Mouse (Mus musculus) naive thymus-derived CD4-positive, alpha-beta T cell, adult 2 months (primary cell): ENCODE data around the gene Psmd9.
"Not testable (repeated sequence)": the region's sequence is repeated elsewhere in the genome, so short reads cannot be mapped to it uniquely, and the experiment has no call there.

Source experiments
- DNase-seq: peaks from one replicate; pipeline ENCODE4 v3.0.0-alpha.2; 2011; ENCODE audit warnings: low read depth

Gene Psmd9

GRCm38 (mm10) chr5:123193436-123193835, 24.2 kb downstream of the Psmd9 start:
- no peak for DNase-seq

GRCm38 (mm10) chr5:123194856-123195255, 25.6 kb downstream of the Psmd9 start:
- DNase-seq: no peak

- DNase-seq: no peak
These were observed 26.3 kb downstream of the Psmd9 start for GRCm38 (mm10) chr5:123195500-123196000.

- DNase-seq: no peak
These were observed 27.5 kb downstream of the Psmd9 start for GRCm38 (mm10) chr5:123196746-123197145.

GRCm38 (mm10) chr5:123198523-123198922, 29.3 kb downstream of the Psmd9 start:
- no peak for DNase-seq

- DNase-seq: not testable (repeated sequence)
These were observed 31.8 kb downstream of the Psmd9 start for GRCm38 (mm10) chr5:123200816-123201522.

GRCm38 (mm10) chr5:123201523-123201892, 32.3 kb downstream of the Psmd9 start:
- DNase-seq: no peak

- no peak for DNase-seq
These were observed 32.8 kb downstream of the Psmd9 start for GRCm38 (mm10) chr5:123201987-123202386.

GRCm38 (mm10) chr5:123202771-123203170, 33.6 kb downstream of the Psmd9 start:
- DNase-seq: not testable (repeated sequence)

- DNase-seq: not testable (repeated sequence)
These were observed 34.4 kb downstream of the Psmd9 start for GRCm38 (mm10) chr5:123203591-123203990.

- DNase-seq: not testable (repeated sequence)
These were observed 53.3 kb downstream of the Psmd9 start for GRCm38 (mm10) chr5:123222346-123223050.

- no peak for DNase-seq
These were observed 53.8 kb downstream of the Psmd9 start for GRCm38 (mm10) chr5:123223051-123223410.

- DNase-seq: not testable (repeated sequence)
These were observed 54.6 kb downstream of the Psmd9 start for GRCm38 (mm10) chr5:123223861-123224260.

- DNase-seq: no peak
These were observed 57.6 kb downstream of the Psmd9 start for GRCm38 (mm10) chr5:123226851-123227250.

- peak; percentile 93 for DNase-seq
These were observed 58.7 kb downstream of the Psmd9 start for GRCm38 (mm10) chr5:123227762-123228523.

- no peak for DNase-seq
These were observed 59.3 kb downstream of the Psmd9 start for GRCm38 (mm10) chr5:123228524-123228922.

GRCm38 (mm10) chr5:123229296-123229695, 60.1 kb downstream of the Psmd9 start:
- no peak for DNase-seq

GRCm38 (mm10) chr5:123232180-123232579, 63.0 kb downstream of the Psmd9 start:
- DNase-seq: no peak

GRCm38 (mm10) chr5:123235731-123236130, 66.5 kb downstream of the Psmd9 start:
- peak; percentile 92 for DNase-seq

GRCm38 (mm10) chr5:123236426-123236825, 67.2 kb downstream of the Psmd9 start:
- DNase-seq: no peak

GRCm38 (mm10) chr5:123239501-123239900, 70.3 kb downstream of the Psmd9 start:
- DNase-seq: no peak

GRCm38 (mm10) chr5:123245518-123245917, 76.3 kb downstream of the Psmd9 start:
- peak; percentile 55 for DNase-seq

- DNase-seq: no peak
These were observed 82.2 kb downstream of the Psmd9 start for GRCm38 (mm10) chr5:123251390-123251789.
